Mouse (Mus musculus): Measurements from ENCODE around the gene Lcmt1. TPM values are rescaled to one million over a fixed set of nuclear protein-coding genes. Genes with fewer than 3 reads are reported as not detected.

Gene Lcmt1
- 50.4 and 51.1 TPM in 2 replicates for polyA plus RNA-seq (2015; fragmentation: Nextera tagmentation; extraction: Ambion mirVana)

DNA sequence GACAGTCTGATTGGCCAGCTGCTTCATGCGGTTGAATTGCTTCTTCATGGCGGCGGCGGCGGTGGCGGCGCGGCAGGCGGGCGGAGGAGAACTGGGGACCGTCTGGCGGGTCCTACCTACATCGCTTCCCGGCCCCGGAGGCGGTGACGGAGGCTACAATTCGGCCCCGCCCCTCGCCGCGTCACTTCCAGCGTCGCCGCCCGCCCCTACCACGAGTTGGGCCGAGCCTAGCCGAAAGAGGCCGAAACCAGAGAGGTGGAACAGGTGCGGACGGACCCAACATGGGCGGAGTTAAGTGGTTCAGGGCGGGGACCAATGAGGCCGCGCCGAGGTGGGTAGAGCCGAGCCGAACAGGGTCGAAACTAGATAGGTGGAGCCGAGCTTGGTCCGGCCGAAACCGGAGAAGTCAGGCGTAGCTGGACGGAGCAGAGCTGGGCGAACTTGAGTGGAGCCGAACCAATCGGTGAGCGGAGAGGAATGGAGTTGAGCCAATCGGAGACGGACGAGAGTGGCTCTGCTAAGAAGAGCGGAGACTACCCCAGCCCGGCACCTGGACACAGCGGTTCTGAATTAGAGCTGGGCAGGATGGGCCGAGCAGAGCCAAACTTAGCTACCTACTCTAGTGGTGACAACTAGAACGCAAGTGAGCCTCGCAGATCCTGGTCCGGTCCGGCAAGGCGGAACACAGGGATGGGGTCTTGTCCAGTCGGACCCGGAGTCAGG lies at the start of gene Lcmt1, which contains the start of gene Arhgap17:
Gene Lcmt1, plus strand, starts transcription at position 26 of the 723 bp plus-strand sequence.
Gene Arhgap17, minus strand, starts transcription at position 157 of the 723 bp plus-strand sequence.
- peak; percentile 95 for DNase-seq (ENCODE audit: low spot score)

DNA sequence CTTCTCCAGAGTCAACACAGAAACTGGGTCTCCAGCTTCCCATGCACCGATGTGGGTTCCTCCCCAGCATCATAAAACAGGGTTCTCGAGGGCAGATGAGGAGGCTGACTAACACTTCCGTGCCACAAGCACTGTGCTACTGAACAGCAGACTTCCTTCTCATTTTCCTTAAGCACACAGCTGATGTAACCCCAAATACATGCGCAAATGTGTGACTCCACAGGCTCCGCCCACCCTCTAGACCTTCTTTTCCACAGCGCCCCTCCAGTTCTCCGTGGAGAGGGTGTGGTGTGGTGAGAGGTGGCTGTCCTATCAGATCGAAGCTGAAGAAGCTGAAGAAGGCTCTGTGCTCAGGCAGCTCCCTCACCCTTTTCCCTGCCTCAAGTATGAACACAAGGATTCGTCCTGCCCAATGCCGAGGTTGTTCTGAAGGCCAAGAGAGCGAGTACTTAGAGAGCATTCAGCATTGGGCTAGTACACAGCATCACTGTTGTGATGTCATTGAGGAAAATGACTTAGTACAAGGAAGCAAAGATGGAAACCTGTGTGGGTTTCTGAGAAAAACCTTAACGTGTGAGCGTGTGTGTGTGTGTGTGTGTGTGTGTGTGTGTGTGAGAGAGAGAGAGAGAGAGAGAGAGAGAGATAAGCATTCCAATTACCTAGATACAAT lies 47.0 kb upstream of the Lcmt1 start:
- peak; percentile 54 for DNase-seq (ENCODE audit: low spot score)

DNA sequence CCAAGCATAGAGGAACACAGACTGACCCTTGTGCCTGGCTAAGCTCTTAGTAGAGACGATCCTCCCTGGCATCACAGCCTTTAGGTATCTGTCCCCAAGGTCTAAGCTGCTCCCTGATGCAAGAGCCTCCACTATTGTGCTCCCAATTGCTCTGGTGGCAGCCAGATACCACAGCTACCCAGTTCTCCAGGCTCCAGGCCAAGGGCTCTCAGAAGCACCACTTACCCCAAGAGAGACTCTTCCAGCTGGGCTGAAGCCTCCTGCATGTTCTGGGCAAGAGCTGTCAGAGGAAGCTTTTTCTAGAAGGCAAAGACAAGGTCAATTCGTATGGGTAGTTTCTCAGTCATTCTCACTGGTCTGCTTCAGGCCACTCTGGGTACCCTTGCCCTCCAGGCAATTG lies 46.2 kb upstream of the Lcmt1 start:
- no peak for DNase-seq (ENCODE audit: low spot score)

DNA sequence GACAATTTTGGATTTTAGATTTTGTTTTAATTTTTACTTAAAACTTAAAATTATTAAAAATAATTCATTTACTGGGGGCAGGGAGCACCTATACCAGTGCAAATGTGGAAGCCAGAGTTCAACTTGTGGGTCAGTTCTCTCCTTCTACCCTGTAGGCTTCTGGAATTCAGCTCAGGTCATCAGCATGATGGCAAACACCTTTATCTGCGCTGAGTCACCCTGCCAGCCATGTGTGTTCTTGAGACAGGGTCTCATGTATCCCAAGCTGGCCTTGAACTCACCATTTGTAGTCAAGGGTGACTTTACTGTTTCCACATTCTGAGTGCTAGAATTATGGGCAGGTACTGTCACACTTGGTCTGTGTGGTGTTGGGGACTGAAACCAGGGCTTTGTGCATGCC lies 45.5 kb upstream of the Lcmt1 start:
- no peak for DNase-seq (ENCODE audit: low spot score)

DNA sequence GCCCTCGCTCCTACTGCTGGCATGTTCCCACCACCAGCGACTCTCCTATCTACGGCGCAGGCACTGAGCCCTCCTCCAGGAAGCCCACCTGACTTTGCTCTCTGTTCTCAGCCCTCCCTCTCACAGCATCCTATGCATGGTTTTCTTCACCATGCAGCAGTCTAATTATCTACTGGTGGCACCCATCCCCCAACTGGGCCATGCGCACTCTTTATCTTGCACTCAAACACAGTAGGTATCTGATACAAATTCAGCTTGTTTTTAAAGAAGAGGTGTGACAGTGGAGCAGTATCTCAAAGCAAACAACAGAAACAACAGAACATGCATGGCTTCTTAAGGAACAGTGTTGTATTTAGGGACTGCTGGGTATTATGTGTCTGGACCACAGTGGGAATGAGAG lies 43.5 kb upstream of the Lcmt1 start:
- DNase-seq (ENCODE audit: low spot score), result no peak

DNA sequence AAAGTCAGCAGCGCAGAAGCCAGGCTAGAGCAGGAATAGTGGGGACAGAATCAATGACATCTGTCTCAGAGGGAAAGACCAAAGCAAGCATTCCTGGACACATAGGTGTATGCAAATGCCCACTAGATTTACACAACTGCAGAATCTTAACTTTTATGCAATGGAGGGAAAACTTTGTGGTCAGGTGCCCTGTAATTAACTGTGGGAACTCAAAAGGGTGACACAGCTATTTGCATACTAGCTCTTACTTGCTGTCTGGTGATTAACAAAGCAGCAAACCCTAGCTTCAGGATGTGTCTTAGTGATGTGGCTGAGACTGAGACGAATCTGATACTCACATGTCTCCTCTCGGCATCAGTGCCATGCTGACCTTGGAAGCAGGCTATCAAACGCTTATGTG lies 42.7 kb upstream of the Lcmt1 start:
- DNase-seq (ENCODE audit: low spot score), result no peak

DNA sequence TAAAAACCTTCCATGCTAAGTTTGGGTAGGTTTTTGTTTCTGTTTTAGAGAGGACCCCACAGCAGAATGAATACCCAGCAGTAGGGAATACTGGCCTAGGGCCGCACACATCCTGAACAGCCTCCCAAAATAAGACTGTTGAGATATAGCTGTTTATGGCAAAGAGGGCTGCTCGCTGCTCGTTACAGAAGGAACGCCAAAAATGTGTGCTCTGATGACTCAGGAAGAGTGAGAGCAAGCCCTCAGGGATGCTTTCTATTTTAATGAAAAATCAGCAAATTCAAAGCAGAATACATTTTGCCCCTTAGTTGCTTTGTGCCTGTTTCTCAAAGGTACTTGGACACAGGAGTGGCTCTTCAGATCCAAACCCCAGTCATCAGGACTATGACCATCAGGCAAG lies 41.7 kb upstream of the Lcmt1 start:
- DNase-seq (ENCODE audit: low spot score), result no peak

DNA sequence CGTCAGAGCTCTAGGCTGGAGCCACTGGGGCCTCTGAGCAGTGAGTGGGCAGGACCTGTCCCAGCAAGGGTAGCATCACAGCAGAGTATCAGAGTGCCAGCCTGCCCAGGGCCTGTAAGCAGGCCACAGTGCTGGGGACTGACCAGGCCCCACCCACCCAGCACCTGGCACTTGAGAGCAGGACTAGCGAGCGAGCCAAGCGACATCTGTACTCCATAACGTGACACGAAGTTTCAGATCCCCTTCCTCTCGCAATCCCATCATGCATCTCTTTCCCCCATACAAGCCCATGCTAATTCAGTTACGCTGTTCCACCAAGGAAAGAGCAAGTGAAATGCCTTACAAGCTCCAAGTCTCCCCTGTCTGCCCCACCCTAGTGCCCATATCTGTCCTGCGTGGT lies 39.1 kb upstream of the Lcmt1 start:
- no peak for DNase-seq (ENCODE audit: low spot score)

DNA sequence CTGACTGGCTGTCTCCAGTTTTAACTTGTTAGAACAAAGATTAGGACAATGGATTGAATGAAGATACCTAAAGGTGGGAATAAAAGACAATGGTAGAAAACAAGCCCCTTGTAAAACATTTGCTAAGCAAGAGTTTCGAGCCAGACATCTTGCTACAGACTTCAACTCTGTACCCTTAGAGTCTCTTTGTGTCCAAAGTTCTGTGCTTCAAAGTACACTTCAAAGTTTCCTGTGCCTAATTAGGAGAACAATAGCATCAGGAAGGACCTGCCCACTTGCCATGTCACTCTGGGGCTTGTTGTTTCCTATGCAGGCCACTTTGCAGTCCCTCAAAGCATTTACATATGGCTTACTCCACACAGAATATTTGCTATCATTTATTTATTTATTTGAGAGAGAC lies 33.3 kb upstream of the Lcmt1 start:
- DNase-seq (ENCODE audit: low spot score), result no peak

DNA sequence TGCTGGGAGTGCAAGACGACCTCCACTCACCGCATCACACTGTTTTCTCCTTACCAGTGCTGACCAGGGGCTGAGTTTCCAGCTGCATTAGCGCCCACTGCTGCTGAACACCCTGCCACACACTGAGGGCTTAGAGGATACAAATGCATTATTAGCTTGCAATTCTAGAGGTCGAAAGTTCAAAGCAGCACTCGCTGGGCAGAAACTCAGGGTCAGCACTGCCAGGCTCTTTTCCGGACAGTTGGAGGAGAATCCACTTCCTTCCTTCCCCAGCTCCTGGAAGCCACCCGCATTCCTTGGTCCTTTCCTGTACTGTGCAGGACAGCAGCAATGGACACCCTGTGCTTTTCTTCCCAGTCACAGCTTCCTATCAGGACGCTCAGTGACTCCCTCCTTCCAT lies 31.2 kb upstream of the Lcmt1 start:
- DNase-seq (ENCODE audit: low spot score), result no peak

DNA sequence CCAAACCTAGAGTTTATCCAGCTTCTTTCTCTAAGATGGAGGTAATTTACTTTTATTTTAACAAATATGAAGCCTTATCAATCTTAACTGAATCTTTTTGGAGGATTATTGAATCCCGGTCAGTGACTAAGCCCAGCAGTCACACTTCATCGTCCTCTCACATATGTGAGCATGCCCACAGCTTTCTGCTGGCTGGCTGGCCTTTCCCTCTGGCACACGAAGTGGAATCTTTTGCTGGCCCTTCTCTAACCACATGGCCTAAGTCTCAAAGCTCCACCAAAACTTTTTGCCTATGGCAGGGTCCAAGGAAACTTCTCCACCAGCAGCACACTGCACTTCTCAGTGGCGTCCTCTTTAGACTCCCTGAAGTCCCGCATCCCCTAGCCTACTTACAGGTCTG lies 27.7 kb upstream of the Lcmt1 start:
- no peak for DNase-seq (ENCODE audit: low spot score)

DNA sequence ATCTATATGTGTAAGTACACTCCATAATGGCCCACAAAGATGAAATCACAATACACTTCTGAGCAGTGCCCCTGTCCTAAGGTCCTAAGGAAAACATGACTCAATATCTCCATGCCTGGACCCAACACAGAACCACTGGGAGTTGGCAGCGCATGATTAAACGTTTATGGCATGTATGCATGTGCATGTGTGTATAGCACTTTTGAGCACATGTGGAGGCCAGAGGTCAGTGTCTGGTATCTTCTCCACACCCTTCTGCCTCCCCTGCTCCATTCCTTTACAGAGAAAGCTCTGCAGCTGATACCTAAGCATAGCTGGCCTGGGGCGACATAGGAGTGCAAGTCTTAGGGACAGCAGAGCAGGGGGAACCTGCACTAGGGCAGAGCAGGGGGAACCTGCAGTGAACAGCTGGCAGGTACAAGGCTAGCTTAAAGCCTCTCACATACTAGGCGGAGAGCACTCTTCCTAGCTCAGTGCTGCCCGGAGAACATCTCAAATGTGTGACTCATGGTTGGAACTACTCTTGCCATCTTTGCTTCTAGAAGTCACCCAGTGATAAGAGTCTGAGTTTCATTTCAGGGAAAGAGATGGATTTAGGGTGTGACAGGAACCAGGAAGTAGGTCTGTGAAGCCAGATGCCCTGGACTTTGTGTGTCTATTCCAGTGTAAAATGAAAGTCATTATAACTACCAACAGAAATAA lies 25.4 kb upstream of the Lcmt1 start:
- DNase-seq (ENCODE audit: low spot score), result no peak

DNA sequence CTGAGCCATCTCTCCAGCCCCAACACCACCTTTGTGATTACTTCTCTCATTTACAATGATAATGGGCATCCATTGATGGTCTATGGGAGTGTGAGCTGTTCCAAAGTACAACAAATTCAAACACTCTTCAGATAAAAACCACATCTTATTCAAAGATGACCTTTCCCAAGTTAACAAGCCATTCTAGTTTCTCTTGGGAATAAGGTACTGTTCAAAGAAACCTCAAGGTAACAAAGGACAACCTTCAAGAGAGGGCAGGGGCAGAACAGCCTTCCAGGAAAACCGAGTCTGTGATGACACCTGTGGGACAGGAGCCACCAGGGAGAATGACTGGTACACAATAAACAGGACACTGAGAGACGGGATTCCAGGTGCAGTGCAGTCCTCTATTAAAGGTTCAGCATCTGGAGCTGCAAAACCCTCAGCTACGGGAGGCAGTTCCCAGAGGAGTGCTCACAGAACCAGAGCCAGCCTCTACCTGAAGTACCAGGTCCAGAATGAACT lies 24.5 kb upstream of the Lcmt1 start:
- DNase-seq (ENCODE audit: low spot score), result no peak

DNA sequence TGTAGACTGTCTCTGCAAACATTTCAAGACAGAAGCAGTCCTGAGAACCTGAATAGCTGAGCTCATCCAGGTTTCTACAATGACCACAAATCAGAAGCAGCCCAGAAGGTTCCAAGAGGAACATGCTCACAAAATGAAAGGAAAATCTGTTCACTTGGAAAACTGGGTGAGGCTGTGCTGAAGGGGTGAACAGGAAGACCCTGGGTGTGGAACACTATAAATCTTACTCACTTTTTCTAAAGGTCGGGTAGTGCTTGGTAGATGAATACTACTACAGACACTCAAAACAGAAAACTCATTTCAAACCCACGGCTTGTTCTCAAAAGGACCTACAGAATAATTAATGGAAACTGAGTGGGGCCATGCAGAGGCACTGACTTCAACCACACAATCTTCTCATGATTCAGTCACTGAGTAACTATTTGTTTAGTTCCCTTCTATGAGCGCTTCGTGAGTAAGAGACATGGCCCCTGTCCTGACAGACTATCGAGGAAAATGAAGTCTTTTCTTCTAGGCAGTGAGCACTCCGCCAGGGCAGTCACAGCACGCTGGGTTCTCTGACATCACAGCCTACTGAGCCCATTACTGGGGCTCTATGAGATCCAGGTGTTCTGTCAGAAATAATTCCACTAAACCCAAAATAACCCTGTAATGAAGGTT lies 22.8 kb upstream of the Lcmt1 start:
- DNase-seq (ENCODE audit: low spot score), result no peak

DNA sequence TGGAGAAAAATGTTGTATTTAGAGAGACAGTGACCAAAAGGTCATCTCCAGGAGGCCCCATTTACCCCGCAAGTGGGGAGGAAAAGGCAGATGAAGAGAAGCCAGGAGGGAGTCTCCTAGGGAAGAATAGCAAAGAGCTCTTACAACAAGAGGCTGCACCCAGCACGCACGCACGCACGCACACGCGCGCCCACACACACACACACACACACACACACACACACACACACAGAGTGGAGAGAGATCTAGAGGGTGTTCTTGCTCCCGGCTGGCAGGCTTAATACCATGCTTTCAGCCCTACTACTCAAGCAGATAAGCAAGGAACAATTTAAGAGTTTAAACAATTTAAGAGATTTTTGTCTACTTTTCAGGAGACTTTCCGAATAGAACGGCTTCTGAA lies 19.8 kb upstream of the Lcmt1 start:
- no peak for DNase-seq (ENCODE audit: low spot score)

DNA sequence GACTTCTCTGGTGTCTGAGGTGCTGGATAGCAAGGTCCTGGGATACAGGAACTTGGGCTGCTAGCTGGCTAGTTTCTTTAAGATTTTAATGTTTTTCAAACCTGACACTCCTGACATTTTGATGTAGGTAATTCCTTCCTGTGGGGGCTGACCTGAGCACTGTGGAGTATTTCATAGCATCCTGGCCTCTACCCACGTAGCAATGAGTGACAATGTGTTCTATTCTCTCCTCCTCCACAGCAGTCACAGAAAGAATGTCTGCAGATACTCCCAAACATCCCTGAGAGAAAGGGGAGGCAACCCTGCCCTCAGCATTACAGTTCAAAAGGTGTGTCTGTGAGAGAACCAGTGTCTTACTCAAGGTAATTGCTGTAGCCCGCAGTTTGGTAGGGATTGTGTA lies 19.3 kb upstream of the Lcmt1 start:
- no peak for DNase-seq (ENCODE audit: low spot score)

DNA sequence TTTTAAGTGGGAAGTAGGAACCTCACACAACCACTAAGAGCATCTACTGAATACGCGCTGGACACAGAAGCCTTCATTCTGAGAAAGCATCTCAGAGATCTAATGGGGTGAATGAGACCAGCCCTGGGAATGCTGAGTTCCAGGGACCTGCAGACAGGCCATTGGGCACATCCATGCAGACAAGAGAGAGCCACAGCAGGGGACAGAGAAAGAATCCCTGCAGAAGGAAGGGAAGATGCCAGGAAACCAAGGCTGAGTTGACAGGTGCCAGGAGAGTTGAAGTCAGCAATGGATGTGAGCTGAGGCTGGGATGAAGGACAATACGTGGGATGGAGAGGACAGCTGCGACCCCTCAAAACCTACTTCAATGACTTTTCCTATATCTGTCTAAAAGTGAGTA lies 16.5 kb upstream of the Lcmt1 start:
- DNase-seq (ENCODE audit: low spot score), result no peak

DNA sequence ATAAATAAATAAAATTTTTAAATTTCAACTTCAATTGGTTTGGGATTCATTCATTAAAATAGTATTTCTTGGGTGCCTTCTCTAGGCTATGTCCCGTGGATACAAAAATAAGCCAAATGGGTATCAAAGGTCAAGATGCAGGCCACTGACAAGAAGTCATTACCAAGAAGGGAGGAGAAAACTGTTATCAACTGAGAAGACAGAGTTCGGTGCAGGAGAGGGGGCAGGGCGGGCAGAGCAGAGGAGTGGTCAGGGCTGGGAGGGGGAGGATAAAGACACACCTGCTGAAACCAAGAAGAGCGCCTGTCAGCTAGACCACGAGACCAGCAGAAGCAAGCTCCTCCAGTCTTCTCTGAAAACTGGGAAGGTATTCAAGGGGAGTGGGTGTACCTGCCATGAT lies 15.7 kb upstream of the Lcmt1 start:
- DNase-seq (ENCODE audit: low spot score), result no peak

DNA sequence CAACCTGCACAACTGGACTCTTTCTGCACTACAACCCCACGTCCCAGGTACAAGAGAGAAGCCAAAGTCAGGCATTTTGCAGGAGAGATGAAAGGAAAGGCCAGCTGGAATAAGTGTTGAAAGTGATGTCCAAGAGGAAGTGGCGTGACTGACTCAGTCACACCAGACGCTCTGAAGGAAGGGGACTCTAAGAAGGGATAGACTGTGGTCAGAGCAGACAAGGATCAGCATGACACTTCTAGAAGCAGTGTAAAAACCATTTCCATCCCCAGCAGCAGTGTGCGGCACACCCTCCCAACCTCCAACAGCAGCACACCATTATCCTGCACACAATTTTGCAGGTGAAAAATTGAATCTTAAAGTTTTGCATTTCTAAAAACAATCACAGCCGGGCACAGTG lies 15.2 kb upstream of the Lcmt1 start:
- no peak for DNase-seq (ENCODE audit: low spot score)

DNA sequence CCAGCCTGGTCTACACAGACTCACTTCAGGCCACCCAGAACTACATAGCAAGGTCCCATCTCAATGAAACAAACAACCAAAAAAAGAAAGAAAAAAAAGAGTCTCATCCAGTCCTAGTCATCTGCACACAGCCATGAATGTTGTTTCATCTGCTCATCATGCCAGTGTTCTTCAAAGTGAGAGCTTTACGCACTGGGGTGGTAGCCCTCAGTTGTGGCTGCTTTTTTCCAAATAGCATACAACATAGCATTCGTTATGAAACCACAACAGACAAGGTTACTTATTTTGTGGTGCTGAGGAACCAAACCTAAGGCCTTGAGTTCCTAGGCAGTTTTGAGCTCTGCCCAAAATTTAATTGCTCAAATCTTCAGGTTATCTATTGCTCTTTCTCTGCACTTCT lies 14.7 kb upstream of the Lcmt1 start:
- DNase-seq (ENCODE audit: low spot score), result peak; percentile 53

DNA sequence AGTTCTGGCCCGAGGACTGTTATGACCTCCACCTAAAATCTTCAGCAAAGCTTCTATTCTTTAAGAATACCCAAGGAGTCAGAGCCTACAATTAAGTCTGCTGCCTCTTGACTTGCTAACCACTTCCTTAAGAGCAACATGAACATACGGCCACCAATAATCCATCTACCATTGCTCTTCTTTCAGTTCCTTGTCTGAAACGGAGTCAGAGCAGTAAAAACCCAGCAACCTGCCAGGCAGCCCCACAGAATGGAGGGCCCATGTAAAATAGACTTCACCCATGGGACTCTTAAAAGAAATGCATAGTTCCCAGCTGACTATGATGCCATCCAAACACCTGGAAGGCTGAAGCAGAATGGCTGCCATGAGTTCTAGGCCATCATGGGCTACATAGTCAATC lies 13.4 kb upstream of the Lcmt1 start:
- no peak for DNase-seq (ENCODE audit: low spot score)

DNA sequence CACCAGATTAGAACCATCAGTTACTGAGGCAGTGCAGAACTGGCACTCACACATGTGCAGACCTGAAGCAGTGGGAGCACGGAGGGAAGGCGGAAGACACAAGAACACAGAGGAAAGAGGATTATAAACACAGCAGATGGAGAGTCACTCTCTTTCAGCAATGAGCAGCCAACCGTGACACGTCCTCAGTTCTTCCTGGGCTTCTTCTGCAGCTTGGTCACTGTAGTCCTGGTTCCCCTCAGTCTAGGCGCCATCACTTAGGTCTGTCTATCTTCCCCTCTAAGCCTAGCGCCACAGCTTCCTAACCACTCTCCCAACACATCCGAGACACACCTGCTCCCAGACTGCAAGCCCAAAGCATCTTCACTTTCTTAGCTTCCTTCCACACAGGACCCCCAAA lies 10.5 kb upstream of the Lcmt1 start:
- DNase-seq (ENCODE audit: low spot score), result no peak

All from thymus, postnatal 0 days (tissue).